Mouse (Mus musculus): ENCODE data around the gene Tfcp2. TPM values are rescaled to one million over a fixed set of nuclear protein-coding genes. Genes with fewer than 3 reads are reported as not detected.
"Not testable (repeated sequence)": the region's sequence is repeated elsewhere in the genome, so short reads cannot be mapped to it uniquely, and the experiment has no call there.

Gene Tfcp2
- total RNA-seq, 2 experiments from 2014 or later: 26.3 TPM

DNA sequence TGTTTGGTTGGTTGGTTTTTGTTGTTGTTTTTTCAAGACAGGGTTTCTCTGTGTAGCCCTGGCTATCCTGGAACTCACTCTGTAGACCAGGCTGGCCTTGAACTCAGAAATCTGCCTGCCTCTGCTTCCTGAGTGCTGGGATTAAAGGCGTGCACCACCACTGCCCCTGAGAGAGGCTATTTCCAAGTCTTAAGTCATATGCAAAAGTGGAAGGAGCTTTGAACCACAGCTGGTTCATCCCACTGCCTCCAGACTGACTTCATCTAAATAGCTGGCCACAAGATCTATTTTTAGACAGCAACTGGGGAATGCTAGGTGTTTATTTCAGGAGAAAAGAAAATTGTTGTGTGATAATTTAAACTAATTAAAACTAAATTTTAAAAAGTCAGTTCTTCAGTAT is 63.5 kb downstream of the Tfcp2 start:
- not testable (repeated sequence) for DNase-seq (ENCODE audit: low spot score in 2 of 2)

DNA sequence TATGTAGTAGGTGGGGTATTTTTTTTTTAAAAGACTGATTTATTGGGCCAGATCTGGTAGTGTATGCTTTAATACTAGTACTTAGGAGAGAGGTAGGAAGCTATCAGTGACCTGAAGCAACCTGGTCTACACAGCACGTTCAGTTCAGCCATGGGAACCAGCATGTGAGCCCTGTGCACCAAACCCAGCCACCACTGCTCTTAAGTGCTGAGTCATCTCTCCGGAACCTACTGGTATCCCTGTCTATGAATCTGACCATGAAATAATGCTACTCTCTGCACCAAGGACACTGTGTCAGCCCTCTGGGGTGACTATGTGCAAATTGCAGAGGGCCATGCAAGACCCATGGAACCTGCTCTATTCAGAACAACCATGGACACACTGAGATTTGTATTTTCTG is 64.8 kb downstream of the Tfcp2 start:
- DNase-seq (ENCODE audit: low spot score in 2 of 2): no peak

DNA sequence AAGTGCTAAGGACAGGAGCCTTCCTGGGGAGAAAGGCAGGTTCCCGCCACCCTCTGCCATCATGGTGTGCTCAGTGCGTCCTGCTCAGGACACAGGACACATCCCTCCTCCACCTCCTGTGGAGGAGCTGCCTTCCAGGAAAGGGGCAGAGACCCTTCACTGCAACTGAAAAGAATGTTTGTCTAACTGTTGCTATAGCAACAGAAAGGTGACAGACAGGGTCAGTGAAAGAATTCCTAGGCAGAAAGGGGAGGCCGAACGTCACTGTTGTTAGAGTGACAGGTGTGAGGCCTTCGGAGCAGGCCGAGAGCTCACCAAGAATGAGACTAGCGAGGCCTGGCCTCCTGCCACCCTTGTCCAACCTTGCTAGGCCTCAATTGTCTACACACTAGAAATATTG is 65.4 kb downstream of the Tfcp2 start:
- no peak for DNase-seq (ENCODE audit: low spot score in 2 of 2)

DNA sequence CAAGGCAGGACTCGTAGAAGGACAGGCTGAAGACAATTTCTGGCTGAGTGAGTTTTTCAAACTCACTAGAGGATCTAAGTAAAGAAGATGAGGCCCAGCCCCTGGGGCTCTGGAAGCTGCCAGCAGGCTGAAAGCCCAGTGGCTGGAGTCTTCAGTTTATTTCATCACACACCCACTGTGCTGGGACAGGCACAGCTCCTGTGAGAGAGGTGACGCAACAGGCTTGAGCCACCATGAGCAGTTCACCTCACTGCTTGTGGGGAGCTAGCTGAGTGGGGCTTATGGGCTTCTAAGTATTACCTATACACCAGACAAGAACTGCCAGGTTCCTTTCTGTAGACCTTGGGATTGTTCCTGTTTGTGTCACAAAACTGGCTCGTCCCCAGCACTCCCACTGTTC is 66.2 kb downstream of the Tfcp2 start:
- no peak for DNase-seq (ENCODE audit: low spot score in 2 of 2)

DNA sequence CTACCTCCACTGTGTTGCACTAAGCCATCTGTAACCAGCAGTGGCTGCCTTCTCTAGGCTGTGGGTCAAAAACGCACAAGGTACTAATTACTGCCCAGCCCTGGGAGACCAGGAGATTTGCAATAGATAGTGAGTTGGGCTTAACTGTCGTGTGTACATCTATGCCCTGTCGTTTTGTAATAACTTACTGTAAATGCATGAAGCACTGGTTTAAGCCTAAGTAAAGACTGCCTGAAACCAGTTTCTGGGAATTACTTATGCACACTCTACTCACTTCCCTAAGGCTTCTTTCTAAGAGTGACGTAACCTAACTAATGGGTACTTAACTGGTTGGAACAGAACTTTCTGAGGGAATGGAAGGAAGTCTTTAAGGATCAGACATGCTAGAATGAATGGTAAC is 72.9 kb downstream of the Tfcp2 start:
- DNase-seq (ENCODE audit: low spot score in 2 of 2): no peak

DNA sequence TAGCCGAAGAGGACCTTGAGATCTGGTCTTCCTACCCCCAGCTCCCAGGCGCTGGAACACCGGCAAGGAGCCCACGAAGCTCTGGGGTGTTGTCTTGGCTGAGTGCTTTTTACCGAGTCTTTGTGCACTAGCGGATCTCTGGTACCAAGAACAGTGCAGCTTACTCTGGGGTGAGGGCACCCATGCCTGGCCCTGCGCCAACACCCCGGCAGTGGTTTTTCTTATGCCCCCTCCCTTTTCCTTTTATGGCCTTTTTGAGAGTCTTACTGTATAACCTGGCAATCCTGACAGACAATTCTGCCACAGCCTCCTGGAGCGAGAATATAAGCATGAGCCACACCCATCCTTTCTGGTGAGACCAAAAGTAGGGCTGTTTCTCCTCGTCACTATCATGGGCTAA is 73.5 kb downstream of the Tfcp2 start:
- no peak for DNase-seq (ENCODE audit: low spot score in 2 of 2)

DNA sequence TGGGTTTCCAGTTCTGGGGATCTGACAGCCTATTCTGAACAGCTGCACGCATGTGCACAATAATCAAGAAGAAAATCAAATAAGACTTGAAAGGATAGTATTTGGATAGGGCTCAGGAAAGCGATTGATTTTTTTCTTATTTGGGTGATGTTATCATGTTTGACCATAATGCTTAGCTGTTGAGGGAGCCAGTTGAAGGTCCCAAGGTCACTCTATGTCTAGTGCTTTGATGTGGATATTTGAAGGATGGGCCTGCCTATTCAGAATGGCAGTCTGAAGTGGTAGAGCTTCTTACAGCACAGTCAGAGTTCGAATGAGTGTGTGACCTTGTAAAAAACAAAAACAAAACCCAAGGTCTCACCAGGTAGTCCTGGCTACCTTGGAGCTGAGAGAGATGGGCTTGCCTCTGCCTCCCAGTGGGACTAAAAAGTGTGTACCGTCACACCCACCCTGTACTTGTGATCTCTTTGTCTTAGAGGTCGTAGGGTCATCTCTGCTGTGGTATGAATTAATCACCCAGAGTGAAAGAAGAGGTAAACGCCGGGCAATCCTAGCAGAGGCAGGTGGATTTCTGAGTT is 77.8 kb downstream of the Tfcp2 start:
- no peak for DNase-seq (ENCODE audit: low spot score in 2 of 2)

DNA sequence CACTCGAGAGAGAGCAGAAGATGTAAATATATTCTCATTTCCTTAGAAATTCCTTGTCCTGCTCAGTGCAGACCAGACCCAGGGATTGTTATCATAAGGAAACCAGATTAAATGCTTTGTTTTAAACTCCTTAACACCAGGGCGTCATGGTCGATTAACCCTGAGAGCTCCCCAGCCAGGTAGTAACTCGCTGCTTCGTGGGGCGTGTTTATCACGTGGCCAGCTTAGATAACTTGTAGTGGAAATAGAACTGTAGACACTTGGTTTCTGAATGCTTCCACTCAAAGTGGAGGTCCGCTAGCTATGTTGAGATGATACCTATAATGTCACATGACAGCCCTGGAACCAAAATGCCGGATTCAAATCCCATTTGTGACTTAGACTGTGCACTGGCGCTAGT is 81.8 kb downstream of the Tfcp2 start:
- DNase-seq (ENCODE audit: low spot score in 2 of 2): no peak

DNA sequence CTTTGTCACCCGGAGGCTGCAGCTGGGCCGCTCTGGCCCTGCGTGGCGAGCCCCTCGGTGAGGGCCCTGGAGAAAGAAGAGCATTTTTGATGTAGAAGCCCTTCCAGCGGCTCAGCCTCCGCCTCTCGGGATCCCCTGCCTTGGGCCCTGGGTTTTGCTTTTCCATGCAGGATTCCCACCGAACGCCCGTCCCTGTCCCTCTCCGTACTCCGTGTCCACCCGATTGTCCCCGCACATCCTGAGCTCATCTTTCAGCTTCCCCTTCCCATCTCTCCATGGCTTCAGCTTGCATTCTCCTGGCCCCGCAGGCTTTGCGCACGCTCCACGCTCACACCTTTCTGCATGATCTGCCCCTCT is 82.6 kb downstream of the Tfcp2 start:
- DNase-seq (ENCODE audit: low spot score in 2 of 2): no peak

DNA sequence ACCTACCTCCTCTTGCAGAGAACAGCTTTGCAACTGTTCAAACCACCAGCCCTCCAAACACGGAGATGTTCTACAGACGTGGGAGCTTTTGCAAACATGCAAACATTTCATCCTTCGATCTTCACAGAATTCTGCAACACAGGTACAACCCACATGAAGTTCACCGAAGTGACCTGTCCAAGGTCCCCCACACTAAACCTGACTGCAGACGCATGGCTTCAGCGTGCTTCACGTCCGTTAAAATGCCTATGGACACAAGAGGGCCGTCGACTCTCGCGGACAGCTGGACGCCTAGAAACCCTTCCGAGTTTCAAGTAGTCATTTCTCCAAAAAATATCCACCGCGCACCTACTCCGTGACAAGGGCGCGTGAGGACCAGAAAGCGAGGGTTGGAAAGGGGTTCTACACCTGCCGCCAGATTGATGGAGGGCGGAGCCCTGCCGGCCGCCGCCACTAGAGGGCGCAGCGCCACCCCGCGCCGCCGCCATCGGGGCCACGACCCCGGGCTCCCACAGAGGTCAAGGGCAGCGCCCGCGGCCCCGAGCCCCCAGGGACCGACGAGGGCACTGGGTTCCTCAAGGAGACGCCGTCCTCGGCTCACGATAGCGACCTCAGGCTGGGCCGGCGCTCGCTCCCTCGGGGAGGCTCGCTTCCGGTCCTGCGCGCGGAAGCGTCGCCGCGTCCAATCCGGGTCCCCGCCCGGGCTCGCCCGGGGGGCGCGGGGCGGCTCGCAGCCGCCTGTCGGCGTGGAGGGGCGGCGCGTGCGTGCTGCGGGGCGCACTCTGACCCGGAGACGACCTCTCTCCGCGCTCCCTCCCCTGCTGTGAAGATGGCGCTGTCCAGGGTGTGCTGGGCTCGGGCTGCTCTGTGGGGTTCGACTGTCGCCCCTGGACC is 83.3 kb downstream of the Tfcp2 start, which contains the start of gene Letmd1:
TSS of gene Letmd1 (plus strand) at position 729 of the 894 bp plus-strand sequence.
- DNase-seq (ENCODE audit: low spot score in 2 of 2): peak; percentile 76 to 81

DNA sequence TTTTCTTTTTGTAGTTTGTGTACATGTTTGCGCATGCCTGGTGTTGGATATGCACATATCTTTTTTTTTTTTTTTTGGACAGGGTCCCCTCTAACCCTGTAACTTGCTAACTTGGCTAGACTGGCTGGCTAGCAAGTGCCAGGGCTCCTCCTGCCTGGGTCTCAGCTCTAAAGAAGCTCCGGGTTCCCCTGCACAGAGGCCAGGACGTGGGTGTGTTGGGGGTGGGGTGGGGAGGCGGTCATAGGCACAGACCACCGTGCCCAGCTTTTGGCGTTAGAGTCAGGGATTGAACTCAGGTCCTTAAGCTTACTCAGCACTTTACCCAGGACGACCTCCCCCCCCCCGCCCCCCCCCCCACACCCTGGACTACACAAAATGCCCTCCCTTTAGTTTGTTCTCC is 84.1 kb downstream of the Tfcp2 start:
- DNase-seq (ENCODE audit: low spot score in 2 of 2): no peak

DNA sequence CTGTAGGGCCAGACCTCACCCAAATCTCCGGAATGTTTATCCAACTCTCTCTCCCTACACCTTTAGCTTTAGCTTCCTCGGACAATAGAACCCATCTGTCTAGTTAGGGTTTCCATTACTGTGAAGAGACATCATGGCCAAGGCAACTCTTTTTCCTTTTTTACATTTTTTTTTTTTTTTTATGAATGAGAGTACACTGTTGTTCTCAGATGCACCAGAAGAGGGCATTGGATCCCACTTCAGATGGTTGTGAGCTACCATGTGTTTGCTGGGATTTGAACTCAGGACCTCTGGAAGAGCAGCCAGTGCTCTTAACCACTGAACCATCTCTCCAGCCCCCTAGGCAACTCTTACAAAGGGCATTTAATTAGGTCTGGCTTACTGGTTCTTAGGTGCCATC is 86.4 kb downstream of the Tfcp2 start:
- no peak for DNase-seq (ENCODE audit: low spot score in 2 of 2)

DNA sequence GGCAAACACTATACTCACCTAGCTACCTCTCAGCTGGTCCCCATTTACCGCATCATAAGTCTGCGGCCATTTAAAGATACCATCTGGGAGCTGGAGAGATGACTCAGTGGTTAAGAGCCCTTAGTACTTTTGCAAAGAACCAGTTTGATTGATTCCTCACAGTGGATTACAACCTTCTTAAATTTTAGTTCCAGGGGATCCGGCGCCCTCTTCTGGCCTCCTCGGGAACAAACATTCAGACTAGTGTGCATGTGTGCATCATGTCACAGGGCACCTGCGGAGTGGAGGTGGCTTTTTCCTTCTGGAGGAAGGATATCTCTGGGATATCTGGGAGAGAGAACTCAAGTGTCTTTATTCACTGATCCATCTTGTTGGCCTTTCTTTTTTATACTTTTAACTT is 88.1 kb downstream of the Tfcp2 start:
- DNase-seq (ENCODE audit: low spot score in 2 of 2): peak; percentile 56 to 57

DNA sequence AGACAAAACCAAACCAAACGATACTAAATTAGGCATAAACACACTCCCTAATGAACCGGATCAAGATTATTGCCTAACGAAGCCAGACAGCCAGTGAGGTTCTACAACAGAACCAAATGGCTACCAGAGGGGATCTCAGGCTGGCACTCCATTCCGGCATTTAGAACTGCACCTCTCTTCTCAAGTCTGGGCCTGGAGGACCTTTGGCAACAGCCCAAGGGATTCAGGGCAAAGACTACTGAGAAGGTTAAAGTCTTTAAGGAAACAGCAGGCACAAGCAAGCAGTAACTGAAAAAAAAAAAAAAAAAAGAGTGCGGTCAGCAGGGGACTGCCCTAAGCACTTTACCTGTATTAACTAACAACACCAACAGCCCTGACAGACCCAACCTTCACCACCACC is 89.7 kb downstream of the Tfcp2 start:
- no peak for DNase-seq (ENCODE audit: low spot score in 2 of 2)

DNA sequence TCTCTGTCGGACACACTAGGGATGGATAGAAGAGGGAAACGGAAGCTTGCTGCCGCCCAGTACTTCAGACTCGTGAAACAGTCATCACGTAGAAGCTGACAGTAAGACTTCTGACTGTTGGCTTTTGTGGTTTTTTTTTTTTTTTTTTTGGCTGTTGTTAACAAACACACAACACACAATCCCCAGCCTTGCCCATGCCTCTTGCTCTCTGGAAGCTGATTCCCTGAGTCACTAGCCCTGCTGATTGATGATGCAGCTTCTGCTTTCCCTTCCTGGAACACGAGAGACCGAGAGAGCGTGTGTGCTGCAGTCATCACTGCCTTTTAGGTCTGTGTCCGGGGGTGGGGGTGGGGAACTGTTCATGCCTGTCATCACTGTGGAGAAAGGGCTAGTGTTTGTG is 90.2 kb downstream of the Tfcp2 start:
- DNase-seq (ENCODE audit: low spot score in 2 of 2): no peak

DNA sequence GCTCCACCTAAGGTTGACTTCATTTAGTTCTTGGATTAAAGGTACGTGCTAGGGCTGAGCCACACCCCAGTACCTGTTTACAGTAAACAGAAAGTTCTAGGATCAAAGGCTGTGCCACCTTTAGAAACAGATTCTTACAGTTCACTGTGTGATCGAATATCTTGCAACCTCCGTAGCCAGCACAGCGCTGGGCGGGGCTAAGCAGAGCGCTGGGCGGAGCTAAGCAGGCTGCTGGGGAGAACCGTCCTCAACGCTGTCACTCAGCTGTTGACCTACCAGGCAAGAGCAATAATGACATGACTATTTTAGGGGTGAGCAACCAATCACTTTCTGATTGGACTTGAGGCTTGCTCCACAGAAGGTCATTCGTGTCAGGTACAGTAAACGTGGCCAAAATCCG is 90.9 kb downstream of the Tfcp2 start:
- DNase-seq (ENCODE audit: low spot score in 2 of 2): no peak

DNA sequence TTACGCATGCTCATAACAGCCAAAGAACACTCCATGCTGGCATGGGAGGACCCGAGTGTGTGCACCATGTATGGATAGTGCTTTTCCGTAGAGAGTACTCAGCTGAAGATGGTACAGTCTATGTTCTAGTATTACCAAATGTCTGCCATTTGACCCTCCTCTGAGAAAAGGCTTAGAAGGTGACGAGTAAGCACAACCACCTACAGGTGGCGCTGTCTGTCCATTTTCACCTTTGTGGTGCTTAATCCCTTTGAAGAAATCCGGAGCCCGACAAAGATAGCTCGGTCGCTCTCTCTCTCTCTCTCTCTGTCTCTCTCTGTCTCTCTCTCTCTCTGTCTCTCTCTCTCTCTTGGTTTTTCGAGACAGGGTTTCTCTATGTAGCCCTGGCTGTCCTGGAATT is 93.8 kb downstream of the Tfcp2 start:
- DNase-seq (ENCODE audit: low spot score in 2 of 2): no peak

DNA sequence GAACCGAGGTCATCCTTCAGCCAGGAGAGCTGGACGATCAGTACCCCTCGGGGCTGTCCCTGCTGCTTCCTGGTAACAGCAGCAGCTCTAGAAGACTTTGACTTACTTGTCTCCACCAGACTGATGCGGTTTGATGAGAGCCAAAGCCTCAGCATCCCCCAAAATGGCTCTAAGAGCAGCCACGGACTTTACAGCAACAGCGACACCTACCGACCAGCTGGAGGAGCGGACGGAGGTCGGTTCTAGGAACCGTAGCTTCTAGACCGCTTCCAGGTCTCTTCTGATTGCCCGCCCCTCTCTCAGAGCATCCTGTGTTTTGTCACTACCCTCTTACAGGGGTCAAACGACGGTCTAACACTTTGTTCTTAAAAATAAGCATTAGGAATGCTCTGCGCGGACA is 94.5 kb downstream of the Tfcp2 start:
- peak in 1 of 2 experiments; percentile 48 for DNase-seq (ENCODE audit: low spot score in 2 of 2)

DNA sequence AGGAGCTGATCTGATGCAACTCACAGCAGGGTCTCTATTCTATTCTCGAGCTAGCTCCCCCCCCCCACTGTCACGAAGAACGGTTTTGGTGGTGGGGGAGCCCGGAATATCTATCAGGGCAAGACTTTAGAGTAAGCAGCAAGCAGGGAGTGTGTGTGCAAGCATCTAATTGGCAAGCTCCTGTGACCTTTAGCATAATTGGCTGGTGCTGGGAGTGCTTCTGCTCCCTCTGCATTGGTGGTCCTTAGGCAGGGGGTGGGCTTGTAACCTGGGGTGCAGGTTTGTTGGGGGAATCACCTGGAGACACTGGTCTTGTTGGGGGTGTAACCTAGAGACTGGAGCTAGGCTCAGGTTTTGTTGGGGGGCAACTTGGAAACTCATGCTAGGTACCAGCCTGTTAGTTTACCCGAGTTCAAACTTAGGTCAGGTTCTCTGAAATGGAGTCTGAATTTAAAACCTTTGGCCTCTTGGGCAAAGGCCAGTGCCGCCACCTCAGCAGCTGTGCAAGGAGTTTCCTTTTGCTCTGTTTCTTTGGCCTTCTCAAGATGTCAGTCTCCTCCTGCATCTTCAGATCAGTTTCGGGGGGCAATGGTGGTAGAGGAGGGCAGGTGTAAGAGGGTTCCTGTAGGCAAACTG is 95.3 kb downstream of the Tfcp2 start:
- DNase-seq (ENCODE audit: low spot score in 2 of 2): no peak

DNA sequence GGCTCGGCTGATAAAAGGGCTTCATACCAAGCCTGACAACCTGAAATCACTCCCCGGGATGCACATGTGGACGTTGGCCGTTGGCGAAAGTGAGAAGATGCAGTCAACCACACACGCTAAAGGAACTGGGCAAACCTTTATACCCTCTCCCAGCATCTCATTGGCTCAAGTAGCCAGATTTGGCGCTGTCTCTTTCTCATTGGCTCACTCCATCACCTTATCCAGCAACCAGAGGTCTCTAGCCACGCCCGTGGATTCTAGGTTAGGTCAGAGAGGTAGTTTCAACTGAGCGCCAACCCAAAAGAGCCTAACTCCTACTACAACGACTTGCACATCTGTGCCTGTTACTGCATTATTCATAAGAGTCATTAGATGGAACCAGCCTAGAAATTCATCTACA is 99.3 kb downstream of the Tfcp2 start:
- no peak for DNase-seq (ENCODE audit: low spot score in 2 of 2)

DNA sequence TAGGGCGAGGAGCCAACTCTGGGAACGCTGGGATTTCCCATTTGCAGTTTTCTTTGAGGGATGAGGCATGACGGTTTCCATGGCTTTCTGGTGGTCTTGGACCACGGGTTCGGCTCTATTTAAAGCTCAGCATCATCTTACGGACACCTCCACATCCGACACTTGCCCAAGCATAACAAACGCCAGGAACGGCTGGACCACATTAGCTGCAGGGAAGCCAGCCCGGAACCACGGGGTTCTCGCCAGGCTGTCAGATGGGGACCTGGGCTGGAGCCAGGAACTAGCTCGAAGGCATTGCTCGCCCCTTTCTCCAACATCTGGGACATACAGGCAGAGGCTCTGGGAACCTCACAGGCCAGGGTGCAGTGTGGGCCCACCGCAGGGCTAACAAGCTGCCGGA is 100.6 kb downstream of the Tfcp2 start:
- DNase-seq (ENCODE audit: low spot score in 2 of 2): no peak

DNA sequence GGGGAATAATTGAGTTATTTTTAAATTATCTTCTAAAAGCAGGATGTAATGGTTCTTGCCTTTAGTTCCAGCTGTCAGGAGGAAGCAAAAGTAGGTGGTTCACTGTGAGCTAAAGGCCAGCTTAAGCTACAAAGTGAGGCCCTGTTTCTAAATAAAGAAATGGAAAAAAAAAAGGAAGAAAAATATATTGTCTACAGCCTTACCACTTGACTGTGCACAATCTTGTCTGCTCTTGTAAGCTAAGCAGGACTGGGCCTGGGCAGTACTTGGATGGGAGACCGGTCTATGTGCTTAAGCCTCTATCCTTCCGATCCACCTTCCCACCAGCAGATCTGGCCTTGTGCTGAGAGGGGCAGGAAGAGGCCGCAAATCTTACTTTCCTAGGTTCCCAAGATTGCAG is 102.3 kb downstream of the Tfcp2 start:
- no peak for DNase-seq (ENCODE audit: low spot score in 2 of 2)

DNA sequence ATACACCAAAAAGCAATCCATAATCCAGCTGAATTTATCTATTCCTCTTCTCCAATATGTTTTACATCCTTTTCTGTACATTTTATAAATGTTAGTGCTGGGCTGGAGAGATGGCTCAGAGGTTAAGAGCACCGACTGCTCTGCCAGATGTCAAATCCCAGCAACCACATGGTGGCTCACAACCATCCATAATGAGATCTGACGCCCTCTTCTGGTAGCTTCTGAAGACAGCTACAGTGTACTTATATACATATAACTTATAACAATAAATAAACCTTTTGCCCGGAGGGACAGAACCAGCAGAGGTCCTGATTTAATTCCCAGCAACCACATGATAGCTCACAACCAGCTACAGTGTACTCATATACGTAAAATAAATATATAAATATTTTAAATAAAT is 103.2 kb downstream of the Tfcp2 start:
- DNase-seq (ENCODE audit: low spot score in 2 of 2): no peak

Data from adrenal gland, postnatal 4 days (tissue).